Mouse (Mus musculus) heart, adult 2 months (tissue): ENCODE measurements at regions not wholly inside any gene's neighbourhood (a gene's known extent, or its start where the extent isn't known, plus 50 kb on each side); places are given as distances from the start of the nearest gene placed in this dataset.

Experiments
- EP300 ChIP-seq: fragments of 200-500 bp; IDR thresholded peaks from 2 replicates; pipeline ENCODE4 v1.6.1; 2011; ENCODE audit warnings: low read depth, low read length, control low read depth; ENCODE audit not compliant: insufficient read depth
- POLR2A ChIP-seq: fragments of 200-500 bp; IDR thresholded peaks from 2 replicates; pipeline ENCODE4 v1.6.1; 2011; ENCODE audit warnings: mild to moderate bottlenecking, low read depth, low read length, control low read depth; ENCODE audit not compliant: insufficient read depth

DNA sequence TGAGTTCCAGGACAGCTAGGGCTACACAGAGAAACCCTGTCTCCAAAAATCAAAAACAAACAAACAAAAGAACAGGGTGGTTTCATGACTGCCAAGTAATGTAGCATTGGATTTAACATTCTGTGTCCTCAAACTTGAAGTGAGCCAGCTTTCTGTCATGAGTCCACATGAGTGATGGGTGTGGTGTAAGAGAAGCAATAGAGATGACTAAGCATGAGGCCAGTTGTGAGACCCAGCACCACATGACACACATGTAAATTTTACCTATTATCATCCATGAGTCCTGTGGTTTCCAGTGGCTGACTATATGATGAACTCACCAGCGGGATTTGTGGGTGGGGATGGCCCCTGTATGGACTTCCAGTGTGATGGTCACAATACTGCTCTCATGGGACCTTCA lies 176.0 kb upstream of the Peli2 start:
- TF ChIP-seq POLR2A (no peak), EP300 (no peak)
